Mouse (Mus musculus) heart, embryonic 10.5 days (tissue): ENCODE data around the gene Lnpep. TPM values are rescaled to one million over a fixed set of nuclear protein-coding genes. Genes with fewer than 3 reads are reported as not detected.

ENCODE experiments used
- DNase-seq: peaks from one replicate; pipeline ENCODE4 v3.0.0-alpha.2; 2017; ENCODE audit warnings: low spot score
- H3K27ac ChIP-seq: fragments of 300-500 bp; sonication (generic); 2 replicates; pipeline ENCODE4 v1.5.1; 2016; ENCODE audit warnings: mild to moderate bottlenecking
- H3K27me3 ChIP-seq: fragments of 300-500 bp; sonication (generic); 2 replicates; pipeline ENCODE4 v1.6.1; 2016; ENCODE audit warnings: mild to moderate bottlenecking; ENCODE audit not compliant: poor library complexity, insufficient read depth, severe bottlenecking
- H3K36me3 ChIP-seq: fragments of 300-500 bp; sonication (generic); 2 replicates; pipeline ENCODE4 v1.6.1; 2016; ENCODE audit warnings: mild to moderate bottlenecking, moderate library complexity
- H3K4me1 ChIP-seq: fragments of 300-500 bp; sonication (generic); 2 replicates; pipeline ENCODE4 v1.6.1; 2016; ENCODE audit warnings: mild to moderate bottlenecking
- H3K4me3 ChIP-seq: fragments of 300-500 bp; sonication (generic); 2 replicates; pipeline ENCODE4 v1.5.1; 2016; ENCODE audit warnings: mild to moderate bottlenecking, moderate library complexity
- H3K9me3 ChIP-seq: fragments of 300-500 bp; sonication (generic); 2 replicates; pipeline ENCODE4 v1.6.1; 2016; ENCODE audit warnings: mild to moderate bottlenecking, moderate library complexity
- WGBS: fragments of 180-500 bp; shearing (Covaris S2); methylation state at CpG from one replicate; pipeline ENCODE4 v1.1.7; 2016; 5-methylcytosine and 5-hydroxymethylcytosine counted together
- polyA plus RNA-seq: library from polyadenylated mRNA; unstranded; fragments of >200 nt; fragmentation: Nextera tagmentation; extraction: Ambion mirVana; gene quantifications from 2 replicates; pipeline ENCODE4 v1.2.1, GENCODE M21; 2016

Gene Lnpep
- polyA plus RNA-seq, 1 experiment from 2014 or later, result 8.7 TPM

DNA sequence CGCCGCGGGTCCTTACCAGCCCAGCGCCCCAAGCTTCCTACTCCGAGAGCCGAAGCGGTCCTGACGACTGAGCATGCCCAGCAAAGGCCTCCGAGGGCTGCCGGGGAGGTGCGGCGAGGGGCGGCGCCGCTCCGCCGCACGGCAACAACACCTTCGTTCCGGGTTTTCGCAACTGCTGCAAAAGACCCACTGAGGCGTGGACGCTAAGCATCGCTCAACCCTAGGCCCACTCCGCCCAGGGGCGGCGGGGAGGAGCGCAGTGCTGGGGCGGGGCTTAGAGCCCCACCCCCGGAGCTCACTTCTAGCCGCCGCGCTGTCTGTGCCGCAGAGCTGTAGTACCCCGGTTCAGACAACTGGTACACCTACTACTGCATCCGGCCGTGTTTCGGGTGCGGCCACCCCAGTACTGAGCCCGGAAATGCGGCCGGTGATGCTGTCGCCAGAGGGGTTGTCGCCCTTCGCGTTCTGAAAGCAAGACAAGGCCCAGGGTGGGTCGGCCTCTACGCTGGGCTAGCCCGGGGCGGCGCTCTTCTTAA, 361 bp downstream of the Lnpep start:
- H3K27ac ChIP-seq, result peak overlapping the region; percentile 98
- H3K4me1 ChIP-seq, result peaks cover 17% of the 10 kb centered on the region; the same call in 1 of the 2 replicates
- peak overlapping the region; percentile 93 for H3K4me3 ChIP-seq
- WGBS, result under 1% methylated on average over 51 of the region's 51 CpGs
- no peaks in the 10 kb centered on the region for H3K27me3 ChIP-seq
- H3K36me3 ChIP-seq, result no peaks in the 10 kb centered on the region
- no peaks in the 10 kb centered on the region for H3K9me3 ChIP-seq
- DNase-seq, result peak; percentile 97

- Histone ChIP-seq H3K4me1 (peaks cover 17% of the 10 kb centered on the region; the same call in 1 of the 2 replicates), H3K27ac (peak overlapping the region; percentile 98), H3K9me3 (no peaks in the 10 kb centered on the region), H3K36me3 (no peaks in the 10 kb centered on the region), H3K4me3 (peak overlapping the region; percentile 93), H3K27me3 (no peaks in the 10 kb centered on the region)
- DNase-seq, result peak; percentile 80
- WGBS, result under 1% methylated on average over 42 of the region's 42 CpGs
Measured at GRCm38 (mm10) chr17:17623890-17624420, 895 bp downstream of the Lnpep start.

GRCm38 (mm10) chr17:17623221-17623889, 1.5 kb downstream of the Lnpep start:
- 8% methylated on average over 7 of the region's 7 CpGs for WGBS
- no peak for DNase-seq

DNA sequence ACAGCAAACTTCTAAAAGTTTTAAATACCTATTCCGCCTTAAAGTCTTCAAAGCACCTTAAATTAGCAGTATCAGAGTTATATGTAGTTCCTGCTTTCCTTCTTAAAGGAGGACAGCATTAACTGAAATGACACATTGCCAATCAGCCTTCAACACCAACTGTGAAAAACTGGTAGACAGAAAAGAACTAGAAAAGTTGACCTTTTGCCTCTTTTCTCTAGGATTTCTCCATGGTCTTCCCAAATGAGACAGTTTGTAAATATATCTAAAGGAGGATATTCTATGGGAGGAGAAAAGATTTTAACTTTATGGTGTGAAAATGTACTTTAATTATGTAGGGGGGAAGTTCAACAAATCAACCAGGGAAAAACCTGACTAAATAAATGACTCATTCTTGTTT, 2.3 kb downstream of the Lnpep start:
- Histone ChIP-seq H3K9me3 (no peaks in the 10 kb centered on the region), H3K4me3 (peak overlapping the region; percentile 93), H3K36me3 (no peaks in the 10 kb centered on the region), H3K27me3 (no peaks in the 10 kb centered on the region), H3K27ac (no peak overlapping the region), H3K4me1 (peaks cover 27% of the 10 kb centered on the region)
- 86% methylated on average over 1 of the region's 1 CpGs for WGBS
- DNase-seq, result no peak

More at GRCm38 (mm10) chr17:17623221-17623889, 1.5 kb downstream of the Lnpep start:
- H3K4me1 ChIP-seq, result peaks cover 20% of the 10 kb centered on the region
- H3K36me3 ChIP-seq, result no peaks in the 10 kb centered on the region
- no peaks in the 10 kb centered on the region for H3K9me3 ChIP-seq
- peak overlapping the region; percentile 98 for H3K27ac ChIP-seq
- H3K27me3 ChIP-seq, result no peaks in the 10 kb centered on the region
- peak overlapping the region; percentile 93 for H3K4me3 ChIP-seq

- WGBS, result 43% methylated on average over 3 of the region's 3 CpGs
- DNase-seq, result no peak
- Histone ChIP-seq H3K27ac (peak overlapping the region; percentile 2; the same call in 1 of the 2 replicates), H3K27me3 (no peaks in the 10 kb centered on the region), H3K4me1 (peaks cover 27% of the 10 kb centered on the region), H3K36me3 (no peaks in the 10 kb centered on the region), H3K9me3 (no peaks in the 10 kb centered on the region), H3K4me3 (peak overlapping the region; percentile 2; the same call in 1 of the 2 replicates)
Measured at GRCm38 (mm10) chr17:17621586-17621985, 3.3 kb downstream of the Lnpep start.

DNA sequence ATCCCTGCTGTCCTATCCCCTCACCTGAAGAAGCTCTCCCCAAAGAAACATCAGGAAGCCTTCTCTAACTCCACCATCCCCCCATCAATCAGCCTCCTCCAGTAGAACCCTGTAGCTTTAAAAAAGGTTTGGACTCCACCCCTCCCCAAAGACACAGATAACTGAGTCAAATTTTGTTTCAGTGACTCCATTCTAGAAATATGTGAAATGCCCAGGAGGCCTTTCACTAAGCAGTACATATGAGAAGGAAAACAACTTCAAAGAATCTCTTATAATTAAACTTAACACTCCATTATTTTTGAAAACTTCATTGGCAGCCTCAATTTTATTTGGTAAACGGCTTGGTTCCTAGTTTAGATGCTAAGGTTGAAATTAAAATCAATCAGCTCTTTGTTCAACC, 6.4 kb downstream of the Lnpep start:
- peak overlapping the region; percentile 18; the same call in 1 of the 2 replicates for H3K4me3 ChIP-seq
- no peaks in the 10 kb centered on the region for H3K27me3 ChIP-seq
- H3K9me3 ChIP-seq, result no peaks in the 10 kb centered on the region
- H3K27ac ChIP-seq, result peak overlapping the region; percentile 29; the same call in 1 of the 2 replicates
- peaks cover 23% of the 10 kb centered on the region for H3K4me1 ChIP-seq
- H3K36me3 ChIP-seq, result no peaks in the 10 kb centered on the region
- WGBS, result 81% methylated on average over 1 of the region's 1 CpGs
- DNase-seq, result no peak

GRCm38 (mm10) chr17:17617440-17618204, 7.2 kb downstream of the Lnpep start:
- H3K4me1 ChIP-seq, result peaks cover 18% of the 10 kb centered on the region
- 84% methylated on average over 4 of the region's 4 CpGs for WGBS
- H3K27ac ChIP-seq, result peak overlapping the region; percentile 29; the same call in 1 of the 2 replicates
- no peak overlapping the region for H3K4me3 ChIP-seq
- no peak for DNase-seq
- no peaks in the 10 kb centered on the region for H3K27me3 ChIP-seq
- no peaks in the 10 kb centered on the region for H3K36me3 ChIP-seq
- H3K9me3 ChIP-seq, result no peaks in the 10 kb centered on the region

DNA sequence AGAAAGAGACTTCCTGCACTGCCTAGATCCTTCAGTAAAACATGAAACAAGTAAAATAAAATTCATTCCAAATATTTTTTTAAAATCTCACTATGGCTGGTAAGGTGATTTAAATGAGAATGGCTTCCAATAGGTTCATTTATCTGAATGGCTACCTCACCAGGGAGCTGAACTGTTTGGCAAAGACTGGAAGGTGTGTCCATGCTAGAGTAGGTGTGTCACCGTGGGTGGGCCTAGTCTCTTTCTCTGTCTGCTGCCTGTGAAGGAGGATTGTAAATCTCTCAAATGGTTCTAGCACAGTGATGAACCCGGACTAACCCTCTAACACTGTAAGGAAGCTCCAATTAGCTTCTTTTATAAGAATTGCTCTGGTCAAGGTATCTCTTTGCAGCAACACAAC, 12.5 kb downstream of the Lnpep start:
- Histone ChIP-seq H3K27ac (no peak overlapping the region), H3K4me3 (no peak overlapping the region), H3K36me3 (no peaks in the 10 kb centered on the region), H3K4me1 (peaks cover 5% of the 10 kb centered on the region; the same call in 1 of the 2 replicates), H3K9me3 (no peaks in the 10 kb centered on the region), H3K27me3 (no peaks in the 10 kb centered on the region)
- WGBS, result 86% methylated on average over 2 of the region's 2 CpGs
- DNase-seq, result no peak

- Histone ChIP-seq H3K27me3 (no peaks in the 10 kb centered on the region), H3K4me3 (no peak overlapping the region), H3K27ac (no peak overlapping the region), H3K36me3 (no peaks in the 10 kb centered on the region), H3K4me1 (peaks cover 5% of the 10 kb centered on the region; the same call in 1 of the 2 replicates), H3K9me3 (no peaks in the 10 kb centered on the region)
- WGBS, result 83% methylated on average over 3 of the region's 3 CpGs
- DNase-seq, result no peak
Measured at GRCm38 (mm10) chr17:17609523-17609922, 15.3 kb downstream of the Lnpep start.

- no peak for DNase-seq
- peaks cover 8% of the 10 kb centered on the region; the same call in 1 of the 2 replicates for H3K4me1 ChIP-seq
- no peak overlapping the region for H3K4me3 ChIP-seq
- H3K27me3 ChIP-seq, result no peaks in the 10 kb centered on the region
- no peak overlapping the region for H3K27ac ChIP-seq
- WGBS, result 89% methylated on average over 5 of the region's 5 CpGs
- H3K9me3 ChIP-seq, result no peaks in the 10 kb centered on the region
- H3K36me3 ChIP-seq, result no peaks in the 10 kb centered on the region
Measured at GRCm38 (mm10) chr17:17608416-17608988, 16.3 kb downstream of the Lnpep start.

DNA sequence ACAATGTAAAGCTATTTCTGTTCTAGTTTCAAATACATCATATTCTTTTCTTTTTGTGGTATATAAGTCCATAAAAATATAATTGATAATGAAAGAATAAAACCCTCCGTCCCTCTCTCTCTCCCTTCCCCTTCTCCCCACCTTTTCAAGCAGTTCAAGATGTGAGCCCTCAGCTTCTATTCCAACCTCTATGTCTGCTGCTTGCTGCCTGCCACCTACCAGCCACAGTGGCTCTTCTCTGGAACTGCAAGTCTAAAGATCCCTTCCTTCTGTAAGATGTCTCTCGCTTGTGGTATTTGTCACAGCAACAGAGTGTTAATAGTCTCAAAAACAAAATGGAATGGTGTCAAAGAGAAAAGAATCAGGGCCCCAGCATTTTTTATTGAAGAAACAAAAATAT, 20.3 kb downstream of the Lnpep start:
- no peaks in the 10 kb centered on the region for H3K9me3 ChIP-seq
- H3K4me3 ChIP-seq, result no peak overlapping the region
- H3K27ac ChIP-seq, result no peak overlapping the region
- 85% methylated on average over 2 of the region's 2 CpGs for WGBS
- no peak for DNase-seq
- H3K36me3 ChIP-seq, result no peaks in the 10 kb centered on the region
- H3K4me1 ChIP-seq, result peaks cover 20% of the 10 kb centered on the region; the same call in 1 of the 2 replicates
- no peaks in the 10 kb centered on the region for H3K27me3 ChIP-seq

- DNase-seq, result no peak
- Histone ChIP-seq H3K9me3 (no peaks in the 10 kb centered on the region), H3K27ac (no peak overlapping the region), H3K4me3 (no peak overlapping the region), H3K27me3 (no peaks in the 10 kb centered on the region), H3K36me3 (no peaks in the 10 kb centered on the region), H3K4me1 (peaks cover 20% of the 10 kb centered on the region; the same call in 1 of the 2 replicates)
- 88% methylated on average over 3 of the region's 3 CpGs for WGBS
Measured at GRCm38 (mm10) chr17:17603609-17604008, 21.2 kb downstream of the Lnpep start.
